Mouse (Mus musculus) CD4-positive helper T cell, adult 2 months (primary cell): ENCODE measurements at regions not wholly inside any gene's neighbourhood (a gene's known extent, or its start where the extent isn't known, plus 50 kb on each side); places are given as distances from the start of the nearest gene placed in this dataset.
"Not testable (repeated sequence)": the region's sequence is repeated elsewhere in the genome, so short reads cannot be mapped to it uniquely, and the experiment has no call there.

Experiments used
- DNase-seq: peaks from one replicate; pipeline ENCODE4 v3.0.0-alpha.2; 2012; ENCODE audit warnings: low read depth, missing footprints, low spot score

DNA sequence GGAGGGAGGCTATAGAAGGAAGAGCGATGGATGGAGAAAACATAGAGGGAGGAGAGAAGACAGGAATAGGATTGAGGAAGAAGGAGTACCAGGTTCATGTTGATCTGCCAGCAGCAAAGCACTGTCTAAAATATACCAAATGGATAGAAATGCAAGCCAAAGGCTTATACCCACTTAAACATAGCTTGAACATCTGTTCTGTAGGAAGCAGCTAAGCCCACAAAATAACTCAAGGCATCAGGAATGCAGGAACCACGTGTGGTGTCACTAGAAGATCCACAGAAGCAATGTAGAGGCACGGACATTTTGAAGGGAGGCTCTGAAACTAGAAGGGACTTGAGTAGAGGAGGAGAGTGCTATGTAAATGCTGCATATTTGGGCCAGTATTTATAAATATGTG, 78.9 kb downstream of the Smgc start:
- DNase-seq = no peak

DNA sequence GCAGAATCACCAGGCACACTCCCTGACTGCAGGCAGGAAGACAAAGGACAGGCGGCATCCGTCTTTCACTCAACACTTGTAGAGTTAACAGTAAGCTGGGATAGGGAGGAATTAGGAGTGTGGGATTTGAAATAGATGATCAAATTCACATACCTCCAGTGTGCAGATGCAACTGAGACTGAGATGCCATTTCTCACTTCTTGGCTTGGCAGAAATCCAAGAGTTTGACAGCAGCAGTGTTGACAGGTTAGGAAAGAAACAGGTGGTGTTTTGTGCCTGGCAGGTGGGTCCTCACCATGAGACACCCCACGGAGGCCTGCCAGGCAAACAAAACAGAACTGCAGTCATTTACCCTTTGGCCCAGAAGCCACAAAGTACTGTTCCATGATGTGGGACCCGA, 79.8 kb downstream of the Smgc start:
- DNase-seq = no peak

DNA sequence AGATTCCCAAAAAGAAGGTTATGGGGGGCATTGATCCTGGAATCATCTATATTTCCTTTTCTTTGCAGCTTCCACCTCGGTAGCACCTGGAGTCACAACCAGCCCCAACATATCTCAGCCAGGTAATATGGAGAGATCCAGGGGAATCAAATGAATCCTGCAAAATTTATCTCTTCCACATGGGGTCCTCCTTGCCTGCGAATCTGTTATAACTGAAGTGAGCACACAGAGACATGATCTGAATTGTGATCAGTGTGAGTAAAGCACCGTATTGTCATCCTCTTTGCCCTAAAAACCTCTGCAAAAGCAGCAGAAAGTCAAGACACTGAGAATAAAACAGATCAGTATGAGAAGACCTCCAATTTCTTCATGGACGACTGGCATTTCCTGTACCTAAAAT, 86.5 kb downstream of the Smgc start:
- DNase-seq = no peak

DNA sequence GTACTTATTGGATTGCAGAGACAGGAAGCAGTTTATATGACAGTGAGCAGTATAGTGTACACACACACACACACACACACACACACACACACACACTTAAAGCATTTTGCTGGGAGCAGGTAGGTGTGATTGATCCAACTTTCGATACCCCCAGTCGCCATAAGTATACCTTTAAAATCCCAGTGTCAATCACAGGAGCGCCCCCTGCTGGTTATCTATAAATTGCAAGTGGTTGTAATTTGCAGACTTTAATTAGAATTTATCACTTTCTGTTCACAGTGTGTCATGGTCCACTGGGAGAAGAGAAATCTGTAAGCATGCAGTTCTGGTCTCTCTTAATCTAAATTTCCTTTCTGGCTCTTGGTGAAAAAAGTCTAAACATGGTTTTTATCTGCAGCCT, 89.4 kb downstream of the Smgc start:
- DNase-seq = no peak

DNA sequence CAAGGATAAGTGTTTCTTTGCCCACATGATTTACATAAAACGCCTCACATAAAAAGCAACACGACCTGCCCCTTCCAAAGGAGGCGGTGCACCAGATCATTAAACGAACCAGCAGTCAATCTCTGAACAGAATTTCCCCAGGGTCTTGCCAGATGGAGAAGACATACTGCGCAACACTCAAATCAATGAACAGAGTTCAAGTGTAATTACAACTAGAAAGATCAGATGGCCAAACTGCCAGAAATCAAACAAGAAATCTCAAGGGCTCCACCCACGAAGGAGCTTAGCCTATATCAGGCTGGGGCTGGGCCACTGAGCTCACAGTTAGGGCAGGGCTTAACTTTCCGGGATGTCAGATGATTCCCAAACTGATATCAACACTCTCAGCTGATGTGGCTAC, 90.4 kb downstream of the Smgc start:
- no peak for DNase-seq

DNA sequence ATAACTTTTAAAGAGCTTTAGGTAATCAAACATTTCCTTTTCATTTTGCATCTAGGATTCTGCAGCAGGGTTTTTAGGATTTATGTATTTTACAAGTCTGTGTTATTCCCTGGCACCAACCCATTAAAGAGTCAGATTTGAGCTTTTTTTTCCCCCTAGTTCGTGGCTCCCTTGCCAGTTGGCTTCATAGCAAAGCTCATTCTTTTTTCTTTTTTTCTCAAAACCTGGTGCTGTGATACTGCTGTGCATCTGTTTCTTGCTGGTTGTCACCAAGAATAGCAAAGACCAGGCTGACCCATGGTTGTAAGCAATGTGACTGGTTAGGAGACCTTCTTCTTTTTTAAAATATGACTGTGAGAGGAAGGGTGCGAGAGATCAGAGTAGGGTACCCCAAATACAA, 93.7 kb upstream of the Cntn1 start:
- no peak for DNase-seq

DNA sequence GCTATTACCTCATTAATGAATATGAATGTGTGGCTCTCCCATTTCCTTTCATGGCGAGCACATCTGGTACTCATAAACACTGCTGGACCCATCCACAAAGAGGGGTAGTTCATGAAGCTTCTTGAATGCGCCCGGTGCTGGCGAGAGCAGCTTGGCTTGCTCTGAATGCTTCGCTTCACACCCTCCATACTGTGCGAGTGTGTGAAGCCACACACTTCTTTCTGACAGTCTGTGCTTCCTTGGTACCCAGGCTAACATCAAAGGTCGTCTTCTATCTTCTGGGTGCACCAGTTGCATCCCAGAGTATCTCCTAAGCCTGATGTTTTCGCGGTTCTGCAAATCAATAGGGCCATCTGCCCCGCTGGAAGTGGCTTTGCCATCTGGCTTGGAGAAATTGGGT, 85.8 kb upstream of the Cntn1 start:
- no peak for DNase-seq

DNA sequence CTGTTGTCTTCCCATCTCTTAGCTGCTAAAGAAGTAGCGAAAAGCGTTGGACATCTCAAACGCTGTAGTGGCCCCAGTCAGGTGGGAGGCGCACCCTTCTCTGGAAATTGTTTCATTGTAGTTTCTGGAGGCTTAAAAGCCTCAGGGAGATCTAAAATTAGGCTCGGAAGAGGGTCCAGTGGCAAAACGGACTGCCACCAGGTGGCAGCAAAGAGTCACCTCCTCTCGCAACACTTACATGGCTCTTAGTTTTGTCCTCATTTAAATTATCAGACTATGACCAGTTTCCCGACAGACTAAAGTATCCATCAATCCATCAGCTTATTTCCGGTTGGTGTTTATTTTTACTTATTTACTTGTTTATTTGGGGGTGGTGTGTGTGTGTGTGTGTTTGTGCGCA, 81.6 kb upstream of the Cntn1 start:
- peak; percentile 9 for DNase-seq

DNA sequence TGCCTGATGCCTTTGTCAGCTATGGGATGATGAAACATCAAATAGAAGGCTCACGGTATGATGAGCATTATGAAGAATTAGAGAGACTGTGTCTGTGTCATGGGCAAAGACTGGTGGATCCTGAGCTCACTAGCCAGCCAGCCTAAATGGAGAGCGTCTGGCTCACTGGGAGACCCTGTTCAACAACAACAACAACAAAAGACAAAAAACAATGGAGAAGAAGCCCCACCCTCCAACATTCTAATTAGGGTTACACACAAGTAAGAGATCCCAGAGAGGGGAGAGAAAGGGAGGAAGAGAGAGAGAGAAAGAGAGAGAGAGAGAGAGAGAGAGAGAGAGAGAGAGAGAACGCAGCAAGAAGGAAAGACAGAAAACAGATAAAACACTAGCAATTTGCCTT, 79.6 kb upstream of the Cntn1 start:
- no peak for DNase-seq

DNA sequence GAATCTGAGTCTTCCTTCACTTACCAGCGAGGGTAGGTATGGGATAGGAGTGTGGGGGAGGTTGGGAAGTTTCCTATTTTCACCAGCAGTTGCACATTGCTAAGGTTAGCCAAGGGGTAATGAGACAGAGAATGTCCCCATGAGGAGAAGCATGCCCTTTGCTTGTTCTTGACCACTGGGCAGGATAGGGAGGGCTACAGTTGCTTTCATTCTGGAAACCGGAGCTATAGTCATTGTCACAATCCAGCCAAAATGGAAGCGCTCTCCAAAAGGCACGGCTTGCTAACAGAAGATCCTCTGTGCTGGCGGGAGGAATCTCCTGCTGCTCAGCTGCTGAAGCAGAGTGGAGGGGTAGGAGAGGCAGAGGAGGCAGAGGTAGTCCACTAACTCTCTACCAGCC, 79.1 kb upstream of the Cntn1 start:
- no peak for DNase-seq

DNA sequence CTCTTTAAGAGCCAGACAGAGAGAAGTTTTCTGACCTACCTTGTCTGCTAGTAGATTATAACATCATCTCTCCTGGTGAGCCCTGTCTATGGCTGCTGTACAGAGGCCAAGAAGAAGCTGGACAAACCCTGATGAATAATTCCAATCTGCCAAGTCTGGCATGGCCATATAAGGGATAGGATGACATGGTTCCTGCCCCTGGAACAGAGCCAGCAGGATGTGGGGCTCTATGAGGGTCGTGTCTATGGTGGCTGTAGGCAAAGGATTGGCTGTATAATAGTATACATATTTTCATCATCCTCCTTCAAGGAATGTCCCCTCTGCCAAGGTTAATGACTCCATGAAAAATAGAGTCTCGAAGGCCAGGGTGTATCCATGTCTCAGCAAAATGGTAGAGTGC, 75.4 kb upstream of the Cntn1 start:
- DNase-seq = no peak

DNA sequence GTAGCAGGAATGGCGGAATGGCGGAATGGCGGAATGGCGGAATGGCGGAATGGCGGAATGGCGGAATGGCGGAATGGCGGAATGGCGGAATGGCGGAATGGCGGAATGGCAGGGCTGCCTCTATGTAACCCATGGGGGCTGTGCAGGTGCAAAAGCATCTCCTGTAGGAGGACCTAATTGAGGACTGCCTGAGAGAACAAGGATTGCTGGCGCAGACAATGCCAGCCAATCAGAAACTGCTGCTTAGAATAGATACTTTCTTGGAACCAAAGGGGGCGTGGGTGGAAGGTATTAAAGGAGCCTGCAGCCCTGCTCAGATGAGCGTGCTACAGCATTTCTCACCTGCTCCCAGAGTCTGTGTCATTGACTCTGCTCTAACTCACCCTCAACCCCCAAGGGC, 67.8 kb upstream of the Cntn1 start:
- DNase-seq = not testable (repeated sequence)

DNA sequence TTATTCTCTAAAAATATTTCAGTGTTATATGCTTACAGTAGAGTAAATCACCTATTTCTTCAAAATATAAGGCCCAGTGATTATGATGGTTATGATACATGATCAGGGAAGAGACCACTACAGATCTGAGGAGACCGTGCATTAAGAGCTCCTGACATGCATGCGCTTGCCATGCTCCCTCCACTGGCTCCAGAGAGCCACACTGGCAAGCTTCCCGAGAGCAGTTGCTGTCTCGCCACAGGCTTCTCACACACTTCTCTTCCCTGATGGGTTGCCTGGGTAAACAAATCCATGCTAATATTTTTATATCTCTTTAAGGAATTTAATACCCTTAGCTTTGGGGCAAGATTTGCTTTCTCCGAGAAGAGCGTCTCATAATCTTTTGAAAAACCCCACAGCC, 50.9 kb upstream of the Cntn1 start:
- DNase-seq = no peak
